Mouse (Mus musculus): ENCODE data around the gene Slc2a1.

Gene Slc2a1

GRCm38 (mm10) chr4:119108495-119109408, at the start of gene Slc2a1:
Slc2a1 (plus strand) TSS chr4:119108711.
- peak; percentile 99 for DNase-seq (ENCODE audit: low read depth)

- DNase-seq (ENCODE audit: low read depth) = peak; percentile 91
Observed at GRCm38 (mm10) chr4:119066791-119067190, 41.7 kb upstream of the Slc2a1 start.

GRCm38 (mm10) chr4:119067204-119067603, 41.3 kb upstream of the Slc2a1 start:
- peak; percentile 84 for DNase-seq (ENCODE audit: low read depth)

GRCm38 (mm10) chr4:119068918-119069317, 39.6 kb upstream of the Slc2a1 start:
- DNase-seq (ENCODE audit: low read depth) = no peak

GRCm38 (mm10) chr4:119070181-119070580, 38.3 kb upstream of the Slc2a1 start:
- DNase-seq (ENCODE audit: low read depth) = no peak

- no peak for DNase-seq (ENCODE audit: low read depth)
Observed at GRCm38 (mm10) chr4:119070959-119071647, 37.4 kb upstream of the Slc2a1 start.

- no peak for DNase-seq (ENCODE audit: low read depth)
Observed at GRCm38 (mm10) chr4:119071648-119072362, 36.7 kb upstream of the Slc2a1 start.

- DNase-seq (ENCODE audit: low read depth) = no peak
Observed at GRCm38 (mm10) chr4:119072363-119072940, 36.1 kb upstream of the Slc2a1 start.

GRCm38 (mm10) chr4:119072941-119073451, 35.5 kb upstream of the Slc2a1 start:
- DNase-seq (ENCODE audit: low read depth) = no peak

- DNase-seq (ENCODE audit: low read depth) = no peak
Observed at GRCm38 (mm10) chr4:119073626-119074025, 34.9 kb upstream of the Slc2a1 start.

GRCm38 (mm10) chr4:119074596-119074995, 33.9 kb upstream of the Slc2a1 start:
- no peak for DNase-seq (ENCODE audit: low read depth)

GRCm38 (mm10) chr4:119075273-119075672, 33.2 kb upstream of the Slc2a1 start:
- no peak for DNase-seq (ENCODE audit: low read depth)

- no peak for DNase-seq (ENCODE audit: low read depth)
Observed at GRCm38 (mm10) chr4:119076336-119076735, 32.2 kb upstream of the Slc2a1 start.

GRCm38 (mm10) chr4:119077084-119077682, 31.3 kb upstream of the Slc2a1 start:
- peak; percentile 78 for DNase-seq (ENCODE audit: low read depth)

- DNase-seq (ENCODE audit: low read depth) = no peak
Observed at GRCm38 (mm10) chr4:119079928-119080327, 28.6 kb upstream of the Slc2a1 start.

- DNase-seq (ENCODE audit: low read depth) = peak; percentile 69
Observed at GRCm38 (mm10) chr4:119082740-119083231, 25.7 kb upstream of the Slc2a1 start.

GRCm38 (mm10) chr4:119088424-119088823, 20.1 kb upstream of the Slc2a1 start:
- no peak for DNase-seq (ENCODE audit: low read depth)

- no peak for DNase-seq (ENCODE audit: low read depth)
Observed at GRCm38 (mm10) chr4:119093890-119094289, 14.6 kb upstream of the Slc2a1 start.

GRCm38 (mm10) chr4:119094987-119095386, 13.5 kb upstream of the Slc2a1 start:
- no peak for DNase-seq (ENCODE audit: low read depth)

- peak; percentile 45 for DNase-seq (ENCODE audit: low read depth)
Observed at GRCm38 (mm10) chr4:119096401-119096800, 12.1 kb upstream of the Slc2a1 start.

- DNase-seq (ENCODE audit: low read depth) = no peak
Observed at GRCm38 (mm10) chr4:119097421-119097820, 11.1 kb upstream of the Slc2a1 start.
